Mouse (Mus musculus): ENCODE results near the gene Gm2974. TPM values are rescaled to one million over a fixed set of nuclear protein-coding genes. Genes with fewer than 3 reads are reported as not detected.

The Gm2974 gene
- polyA plus RNA-seq (2015; fragmentation: Illumina TruSeq; extraction: RNeasy Lipid Tissue Mini Kit (QIAGEN cat#74804); ENCODE audit: insufficient read depth, low replicate concordance): not detected

GRCm38 (mm10) chr14:4182491-4183210, at the start of gene Gm2974:
Gene Gm2974, plus strand, starts transcription at chr14:4182576.

GRCm38 (mm10) chr14:4164730-4165129, 17.6 kb upstream of the Gm2974 start, which contains the start of gene Gm3127:
Gene Gm3127, plus strand, starts transcription at chr14:4165030.

GRCm38 (mm10) chr14:4249331-4249730, 67.0 kb downstream of the Gm2974 start, which contains the start of gene Gm3138:
Gene Gm3138, plus strand, starts transcription at chr14:4249631.

Other genes with a start within 250 kb of the Gm2974 start
- gene Gm3095, start 219.0 kb upstream of the Gm2974 start, polyA plus RNA-seq (2015; fragmentation: Illumina TruSeq; extraction: RNeasy Lipid Tissue Mini Kit (QIAGEN cat#74804); ENCODE audit: insufficient read depth, low replicate concordance): not detected
- gene Gm3099, start 184.2 kb upstream of the Gm2974 start, polyA plus RNA-seq (2015; fragmentation: Illumina TruSeq; extraction: RNeasy Lipid Tissue Mini Kit (QIAGEN cat#74804); ENCODE audit: insufficient read depth, low replicate concordance): not detected
- not detected for gene Gm5796, start 158.6 kb upstream of the Gm2974 start, polyA plus RNA-seq (2015; fragmentation: Illumina TruSeq; extraction: RNeasy Lipid Tissue Mini Kit (QIAGEN cat#74804); ENCODE audit: insufficient read depth, low replicate concordance)
- gene Gm3115, start 98.5 kb upstream of the Gm2974 start, polyA plus RNA-seq (2015; fragmentation: Illumina TruSeq; extraction: RNeasy Lipid Tissue Mini Kit (QIAGEN cat#74804); ENCODE audit: insufficient read depth, low replicate concordance): not detected
- gene Gm8108, start 72.0 kb upstream of the Gm2974 start, polyA plus RNA-seq (2015; fragmentation: Illumina TruSeq; extraction: RNeasy Lipid Tissue Mini Kit (QIAGEN cat#74804); ENCODE audit: insufficient read depth, low replicate concordance): 0.58 TPM
- gene Gm3127, start 17.5 kb upstream of the Gm2974 start, polyA plus RNA-seq (2015; fragmentation: Illumina TruSeq; extraction: RNeasy Lipid Tissue Mini Kit (QIAGEN cat#74804); ENCODE audit: insufficient read depth, low replicate concordance): not detected
- not detected for gene Gm3138, start 67.1 kb downstream of the Gm2974 start, polyA plus RNA-seq (2015; fragmentation: Illumina TruSeq; extraction: RNeasy Lipid Tissue Mini Kit (QIAGEN cat#74804); ENCODE audit: insufficient read depth, low replicate concordance)
- not detected for gene Gm3149, start 134.7 kb downstream of the Gm2974 start, polyA plus RNA-seq (2015; fragmentation: Illumina TruSeq; extraction: RNeasy Lipid Tissue Mini Kit (QIAGEN cat#74804); ENCODE audit: insufficient read depth, low replicate concordance)
- gene 2610042L04Rik, start 152.2 kb downstream of the Gm2974 start, polyA plus RNA-seq (2015; fragmentation: Illumina TruSeq; extraction: RNeasy Lipid Tissue Mini Kit (QIAGEN cat#74804); ENCODE audit: insufficient read depth, low replicate concordance): not detected
- gene Gm3159, start 214.9 kb downstream of the Gm2974 start, polyA plus RNA-seq (2015; fragmentation: Illumina TruSeq; extraction: RNeasy Lipid Tissue Mini Kit (QIAGEN cat#74804); ENCODE audit: insufficient read depth, low replicate concordance): not detected
- 0.14 TPM for gene Gm3164, start 232.9 kb downstream of the Gm2974 start, polyA plus RNA-seq (2015; fragmentation: Illumina TruSeq; extraction: RNeasy Lipid Tissue Mini Kit (QIAGEN cat#74804); ENCODE audit: insufficient read depth, low replicate concordance)
- gene Gm3173, start 248.4 kb downstream of the Gm2974 start, polyA plus RNA-seq (2015; fragmentation: Illumina TruSeq; extraction: RNeasy Lipid Tissue Mini Kit (QIAGEN cat#74804); ENCODE audit: insufficient read depth, low replicate concordance): not detected

Measured in spleen, adult 10 weeks (tissue).